Mouse (Mus musculus): ENCODE measurements around the gene Dnttip2.
"Not testable (repeated sequence)": the region's sequence is repeated elsewhere in the genome, so short reads cannot be mapped to it uniquely, and the experiment has no call there.

Dnttip2 gene

DNA sequence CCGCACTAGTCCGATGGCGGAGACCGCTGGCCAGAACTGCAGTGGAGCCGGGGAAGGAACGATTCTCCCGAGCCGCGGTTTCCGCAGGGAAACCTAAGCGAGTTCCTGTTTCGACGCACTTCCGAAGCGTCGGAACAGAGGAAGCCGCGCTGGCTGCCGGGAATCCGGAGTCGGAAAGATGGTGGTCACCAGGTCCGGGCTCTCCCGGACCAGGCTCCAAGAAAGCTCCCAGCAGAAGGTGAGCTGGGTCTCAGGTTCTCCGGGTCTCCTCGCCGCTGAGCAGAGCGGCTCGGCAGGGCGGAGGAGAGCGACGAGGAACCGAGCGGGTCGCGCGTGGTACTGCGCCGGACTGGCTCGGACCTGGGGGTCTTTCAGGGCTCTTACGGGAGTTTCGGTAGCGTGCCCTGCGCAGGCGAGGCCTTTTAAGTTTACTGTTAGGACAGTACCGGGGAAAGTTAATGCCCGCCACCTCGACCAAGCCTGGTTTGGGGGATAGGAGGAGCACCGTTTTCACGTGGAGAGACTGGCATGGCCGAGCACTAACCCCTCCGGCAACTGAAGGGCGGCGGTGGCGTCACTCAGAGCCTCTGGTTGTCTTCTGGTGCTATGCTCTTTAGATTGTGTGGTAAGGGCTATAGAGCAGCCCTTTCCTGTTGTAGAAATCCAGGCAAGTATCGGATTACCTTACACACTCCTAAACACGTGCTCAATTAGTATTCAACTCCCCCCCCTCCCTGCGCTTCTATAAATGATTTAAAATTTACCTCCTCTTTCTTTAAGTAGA is at the start of gene Dnttip2:
Gene Dnttip2, plus strand, starts transcription at position 148 of the 784 bp plus-strand sequence.
- DNase-seq, result peak; percentile 95

- DNase-seq, result not testable (repeated sequence)
Measured at GRCm38 (mm10) chr3:122226972-122227371, 47.2 kb upstream of the Dnttip2 start.

- no peak for DNase-seq
Measured at GRCm38 (mm10) chr3:122235772-122236171, 38.4 kb upstream of the Dnttip2 start.

GRCm38 (mm10) chr3:122242876-122243275 is 31.3 kb upstream of the Dnttip2 start:
- no peak for DNase-seq

DNA sequence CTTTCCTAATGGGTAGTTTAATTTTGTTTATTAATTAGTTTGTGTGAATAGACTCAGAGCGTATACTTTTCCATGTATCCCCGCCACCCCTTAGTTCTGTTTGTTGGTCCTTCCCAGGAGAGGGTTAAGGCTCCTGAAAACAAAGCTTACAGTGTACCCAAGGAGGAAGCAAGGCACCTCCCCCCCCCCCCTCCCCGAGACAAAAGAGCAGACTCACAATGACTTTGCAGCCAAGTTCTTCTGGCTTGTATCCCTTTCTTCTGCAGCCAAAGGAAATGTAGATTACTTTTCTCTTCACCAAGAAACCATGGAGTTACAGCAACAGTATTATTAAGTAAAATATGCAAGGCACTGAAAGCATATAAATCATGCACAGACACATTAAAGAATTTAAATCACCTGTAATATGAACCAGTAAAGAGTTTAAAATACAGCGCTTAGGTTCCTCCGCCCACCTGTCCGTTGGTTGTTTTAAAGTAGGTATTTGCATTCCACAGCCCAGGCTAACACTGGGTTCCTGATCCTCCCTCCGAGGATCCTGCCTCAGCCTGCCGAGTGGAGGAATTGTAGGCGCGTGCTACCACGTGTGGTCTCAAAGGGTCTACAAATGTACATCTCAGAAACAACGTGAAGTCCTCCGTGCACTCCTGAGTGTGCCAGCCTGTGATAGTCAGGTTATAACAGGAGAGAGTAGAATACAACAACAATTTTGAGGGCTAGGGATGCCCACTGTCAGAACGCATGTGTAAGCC is 30.6 kb upstream of the Dnttip2 start:
- no peak for DNase-seq

DNA sequence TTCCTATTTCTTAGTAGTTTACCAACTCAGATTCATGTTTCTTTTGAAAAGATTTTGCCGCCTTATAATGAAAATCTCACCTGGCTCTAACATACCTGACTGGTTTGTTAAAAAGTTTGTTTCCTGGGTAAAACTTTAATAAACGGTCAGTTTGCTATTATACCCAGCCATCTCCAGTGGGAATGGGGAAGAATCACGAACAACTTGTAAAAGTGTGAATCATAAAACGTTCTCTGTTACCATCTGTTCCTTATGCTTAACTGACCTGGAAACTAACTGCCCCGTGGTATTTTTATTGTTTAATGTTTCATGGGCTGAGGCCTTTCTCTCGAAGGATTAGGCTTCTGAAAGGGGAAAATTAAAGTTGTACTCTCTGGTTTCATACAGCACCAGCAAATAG is 29.4 kb upstream of the Dnttip2 start:
- no peak for DNase-seq

GRCm38 (mm10) chr3:122245215-122245877 is 28.8 kb upstream of the Dnttip2 start, which contains the start of gene Gclm:
Gclm (plus strand) TSS chr3:122245557.
- peak; percentile 95 to 96 for DNase-seq

GRCm38 (mm10) chr3:122245878-122246332 is 28.3 kb upstream of the Dnttip2 start:
- peak in 1 of 2 experiments; percentile 74 for DNase-seq

DNA sequence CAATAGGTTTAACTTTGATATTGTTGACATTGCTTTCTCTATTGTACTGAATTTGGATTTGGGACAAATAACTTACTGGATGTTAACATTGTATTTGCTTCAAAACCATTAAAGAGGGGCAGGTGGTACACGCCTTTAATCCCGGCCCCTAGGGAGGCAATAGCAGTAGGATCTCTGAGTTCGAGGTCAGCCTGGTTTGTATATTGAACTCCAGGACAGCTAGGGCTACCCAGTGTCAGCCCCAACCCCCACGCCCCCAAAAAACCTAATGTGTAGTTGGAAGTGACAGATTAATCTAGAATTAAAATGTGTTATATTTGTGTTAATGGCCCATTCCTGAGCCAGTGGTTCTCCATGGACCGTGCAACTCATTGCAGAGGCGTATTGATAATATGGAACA is 27.8 kb upstream of the Dnttip2 start:
- peak in 1 of 2 experiments; percentile 25 for DNase-seq

DNA sequence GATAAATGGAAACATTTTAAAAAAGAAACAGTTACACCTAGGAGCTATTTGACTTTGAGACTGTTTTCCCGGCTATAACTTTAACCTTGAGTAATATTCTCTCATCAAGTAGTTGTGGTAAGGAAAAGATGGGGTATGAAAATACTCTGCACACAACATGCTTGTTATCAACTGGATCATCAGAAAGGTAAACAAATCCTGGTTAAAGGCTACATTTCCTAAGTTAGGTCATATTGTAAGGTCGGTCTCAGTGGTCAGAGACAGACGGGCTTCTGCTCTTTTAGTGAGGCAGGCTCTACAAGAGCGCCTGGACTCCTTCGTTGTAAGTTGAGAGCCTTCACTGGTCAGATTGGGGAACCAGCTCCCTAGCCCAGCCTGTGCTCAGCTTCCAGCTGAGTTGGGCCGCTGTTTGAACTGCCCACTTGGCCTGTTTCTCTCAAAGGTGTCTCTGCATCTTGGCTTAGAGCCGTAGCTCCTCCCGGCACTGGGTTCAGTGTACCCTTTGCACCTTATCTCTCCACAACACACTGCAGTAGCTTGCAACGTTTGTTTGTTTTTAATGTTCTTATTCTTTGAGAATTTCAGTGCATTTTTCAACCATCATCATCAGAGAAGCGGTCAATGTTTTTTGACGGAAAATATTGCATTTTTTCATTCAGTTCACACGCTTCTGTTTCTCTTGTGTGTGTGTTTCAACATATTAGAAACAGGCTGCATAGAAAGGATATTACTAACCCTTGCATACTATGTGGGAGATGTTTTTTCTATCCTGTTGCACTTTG is 27.0 kb upstream of the Dnttip2 start:
- DNase-seq, result peak; percentile 51 to 60

DNA sequence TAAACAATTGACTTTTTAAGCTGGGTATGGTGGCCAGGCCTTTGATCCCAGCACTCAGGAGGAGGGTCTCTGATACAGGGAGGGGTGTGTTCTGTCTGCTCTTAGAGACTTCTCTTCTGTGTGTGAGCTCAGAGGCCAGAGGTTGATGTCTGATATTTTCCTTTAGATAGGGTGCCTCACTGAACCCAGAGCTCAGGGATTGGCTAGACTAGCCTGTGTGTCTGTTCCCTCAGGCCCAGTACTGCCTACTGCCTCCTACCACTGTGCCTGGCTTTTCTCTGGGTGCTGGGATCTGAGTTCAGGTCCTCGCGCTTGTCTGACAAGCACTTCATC is 26.5 kb upstream of the Dnttip2 start:
- DNase-seq, result no peak

DNA sequence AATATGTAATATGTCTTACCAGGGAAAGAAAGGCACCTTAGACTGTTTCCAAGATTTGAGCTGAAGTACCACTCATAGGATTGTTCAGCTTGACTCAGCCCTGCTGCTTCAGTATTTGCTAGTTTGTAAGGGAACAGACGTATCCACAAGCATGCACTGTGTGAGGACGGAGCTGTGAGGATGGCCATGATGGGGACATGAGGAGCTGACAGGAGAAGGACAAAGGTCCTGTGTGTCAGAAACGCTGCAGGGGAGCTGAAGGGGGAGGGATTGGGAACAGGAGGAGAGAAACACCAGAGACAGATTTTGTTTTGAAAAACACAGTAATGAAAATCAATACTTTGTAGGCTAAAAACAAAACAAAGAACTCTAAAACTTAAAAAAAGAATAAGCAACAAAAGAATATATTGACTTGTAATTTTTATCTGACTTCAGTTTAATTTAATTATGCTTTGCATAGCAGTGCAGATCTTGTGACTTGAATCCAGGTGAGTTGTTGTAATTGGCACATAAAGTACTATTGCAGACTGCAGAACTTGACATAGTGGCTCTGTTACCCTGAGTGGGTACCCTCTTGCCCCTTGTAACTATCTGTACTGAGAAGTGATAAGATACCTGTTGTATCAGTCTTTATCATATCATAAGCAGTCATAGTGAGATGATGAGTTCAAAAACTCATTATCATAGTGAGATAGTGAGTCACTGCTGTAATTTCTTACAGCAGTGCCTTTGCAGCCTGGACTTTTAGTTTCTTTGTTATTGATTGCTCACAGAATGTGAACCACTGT is 21.5 kb upstream of the Dnttip2 start:
- DNase-seq, result peak in 1 of 2 experiments; percentile 27

DNA sequence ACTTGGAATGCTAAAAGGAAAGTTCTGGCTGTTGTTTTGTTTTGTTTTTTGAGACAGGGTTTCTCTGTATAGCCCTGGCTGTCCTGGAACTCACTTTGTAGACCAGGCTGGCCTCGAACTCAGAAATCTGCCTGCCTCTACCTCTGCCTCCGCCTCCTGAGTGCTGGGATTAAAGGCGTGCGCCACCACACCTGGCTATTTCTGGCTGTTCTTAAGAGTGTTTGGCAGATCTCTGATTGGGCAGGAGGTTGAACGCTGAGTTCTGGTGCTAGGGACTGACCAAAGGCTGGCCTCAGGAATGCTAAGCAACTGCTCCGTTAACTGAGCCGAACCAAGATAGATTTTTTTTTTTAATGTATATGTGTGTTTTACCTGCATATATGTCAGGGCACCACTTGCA is 20.1 kb upstream of the Dnttip2 start:
- not testable (repeated sequence) for DNase-seq

- DNase-seq, result no peak
Measured at GRCm38 (mm10) chr3:122269986-122270385, 4.2 kb upstream of the Dnttip2 start.

DNA sequence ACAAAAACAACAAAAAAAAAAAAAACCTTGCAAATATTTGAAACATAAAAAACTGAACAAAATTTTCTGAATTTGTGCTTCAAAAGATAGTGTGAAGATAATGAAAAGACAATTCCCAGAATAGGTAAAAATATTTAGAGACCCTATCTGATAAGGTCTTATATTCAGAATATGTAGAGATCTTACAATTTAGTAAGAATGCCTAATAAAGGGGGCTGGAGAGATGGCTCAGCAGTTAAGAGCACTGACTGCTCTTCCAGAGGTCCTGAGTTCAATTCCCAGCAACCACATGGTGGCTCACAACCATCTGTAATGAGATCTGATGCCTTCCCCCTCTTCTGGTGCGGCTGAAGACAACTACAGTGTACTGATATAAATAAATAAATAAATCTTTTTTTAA is 1.6 kb upstream of the Dnttip2 start:
- DNase-seq, result not testable (repeated sequence)

- DNase-seq, result no peak
Measured at GRCm38 (mm10) chr3:122273407-122274240, 564 bp upstream of the Dnttip2 start.

DNA sequence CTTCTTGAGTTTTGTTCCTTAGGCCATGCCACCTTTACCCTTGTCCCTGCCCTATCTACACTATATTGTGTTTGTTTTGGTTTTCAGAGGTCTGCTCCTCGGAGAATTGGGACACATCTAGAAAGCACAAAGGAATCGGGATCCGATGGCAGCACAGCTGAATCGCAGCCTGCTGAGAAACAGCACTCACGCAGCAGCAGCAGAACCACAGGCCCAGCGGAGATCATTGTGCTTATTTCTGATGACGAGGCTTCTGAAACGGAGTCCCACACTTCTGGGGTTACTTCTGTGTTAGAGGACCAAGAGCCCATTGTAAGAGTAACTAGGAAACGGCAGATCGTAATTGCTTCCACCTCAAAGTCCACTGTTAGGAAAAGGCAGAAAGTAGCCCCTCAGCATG is 923 bp downstream of the Dnttip2 start:
- DNase-seq, result no peak

DNA sequence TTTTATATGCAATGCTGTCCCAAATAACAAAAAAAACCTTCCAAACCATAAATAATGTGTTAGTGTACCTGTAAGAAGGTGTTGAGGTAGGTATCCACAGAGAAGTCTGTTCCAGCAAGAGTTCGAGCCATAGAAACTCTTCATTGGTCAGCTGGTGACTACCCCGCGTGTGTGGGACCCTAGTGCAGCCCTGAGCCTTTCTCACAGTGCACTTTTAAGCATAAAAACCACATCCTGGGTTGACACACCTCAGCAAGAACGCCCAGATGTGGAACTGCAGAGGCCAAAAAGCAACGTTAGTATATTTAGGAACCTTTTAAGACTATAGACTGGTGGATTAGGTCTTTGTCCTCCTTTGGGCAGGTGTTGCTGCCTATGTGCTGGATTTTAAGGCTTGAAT is 13.0 kb downstream of the Dnttip2 start:
- DNase-seq, result no peak

DNA sequence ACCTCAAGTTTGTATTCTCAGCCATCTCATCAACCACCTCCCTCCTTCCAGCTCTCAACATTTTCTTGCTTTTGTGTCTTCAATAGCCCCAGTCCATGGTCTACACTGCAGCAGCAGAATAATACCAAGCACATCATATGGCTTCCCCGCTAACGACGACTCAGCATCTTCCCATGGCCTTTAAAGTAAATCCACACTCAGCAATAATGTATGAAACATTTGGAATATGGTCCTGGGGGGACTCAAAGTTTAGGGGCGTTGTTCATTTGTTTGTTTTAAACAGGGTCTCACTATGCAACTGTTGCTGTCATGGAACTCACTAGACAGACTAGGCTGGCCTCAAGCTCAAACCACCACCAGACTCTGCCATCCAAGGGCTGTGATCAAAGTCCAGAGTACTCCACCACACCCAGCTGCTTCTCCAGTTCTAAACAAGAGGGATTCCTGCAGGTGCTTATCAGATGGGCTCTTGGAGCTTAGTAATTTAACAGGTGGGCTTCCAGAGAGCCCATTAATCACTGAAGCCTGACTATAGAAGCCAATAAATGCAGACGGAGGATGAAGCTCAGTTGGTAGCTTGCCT is 14.5 kb downstream of the Dnttip2 start:
- DNase-seq, result no peak

GRCm38 (mm10) chr3:122289344-122289743 is 15.2 kb downstream of the Dnttip2 start:
- not testable (repeated sequence) for DNase-seq

Measured in cerebellum, postnatal 25 days (tissue).